Mouse (Mus musculus): ENCODE results near the gene Cacna1d. TPM values are rescaled to one million over a fixed set of nuclear protein-coding genes. Genes with fewer than 3 reads are reported as not detected.

Gene Cacna1d
- total RNA-seq, 2 experiments from 2014 or later: 3.7 to 3.9 TPM

DNA sequence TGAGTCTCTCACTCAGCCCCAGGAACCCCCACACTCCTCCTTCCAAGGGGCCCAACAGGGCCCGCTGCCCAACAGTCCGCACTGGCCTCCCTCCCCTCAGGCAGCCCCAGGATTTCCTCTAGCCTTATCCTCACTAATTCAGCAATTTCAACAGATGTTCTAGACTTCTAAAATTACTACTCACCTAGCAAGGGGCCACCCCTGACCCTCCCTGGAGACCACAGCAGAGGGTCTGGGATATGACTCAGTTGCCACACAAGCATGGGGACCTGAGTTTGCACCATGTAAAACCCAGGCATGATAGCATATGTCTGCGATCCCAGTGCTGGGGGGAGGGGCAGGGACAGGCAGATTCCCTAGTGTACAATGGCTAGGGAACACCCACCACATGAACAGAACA lies 151.1 kb downstream of the Cacna1d start:
- ATAC-seq (ENCODE audit: poor library complexity, severe bottlenecking): no peak

DNA sequence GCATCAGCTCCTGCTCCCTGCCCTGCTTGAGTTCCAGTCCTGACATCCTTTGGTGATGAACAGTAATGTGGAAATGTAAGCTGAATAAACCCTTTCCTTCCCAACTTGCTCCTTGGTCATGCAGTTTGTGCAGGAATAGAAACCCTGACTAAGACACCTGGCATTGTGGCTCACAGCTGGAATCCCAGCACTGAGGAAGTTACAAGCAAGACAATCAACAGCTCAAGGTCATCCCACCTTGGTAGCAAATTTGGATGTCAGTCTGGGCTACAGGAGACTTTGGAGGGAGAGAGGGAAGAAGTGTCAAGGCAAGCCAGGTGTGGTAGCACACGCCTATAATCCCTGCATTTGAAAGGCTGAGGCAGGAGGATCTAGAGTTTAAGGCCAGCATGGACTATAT lies 159.4 kb downstream of the Cacna1d start:
- ATAC-seq (ENCODE audit: poor library complexity, severe bottlenecking): no peak

- no peak for ATAC-seq (ENCODE audit: poor library complexity, severe bottlenecking)
Measured at GRCm38 (mm10) chr14:30330416-30331181, 160.7 kb downstream of the Cacna1d start.

- ATAC-seq (ENCODE audit: poor library complexity, severe bottlenecking): no peak
Measured at GRCm38 (mm10) chr14:30329109-30329508, 162.1 kb downstream of the Cacna1d start.

- no peak for ATAC-seq (ENCODE audit: poor library complexity, severe bottlenecking)
Measured at GRCm38 (mm10) chr14:30327452-30327851, 163.8 kb downstream of the Cacna1d start.

GRCm38 (mm10) chr14:30327051-30327450 lies 164.2 kb downstream of the Cacna1d start:
- ATAC-seq (ENCODE audit: poor library complexity, severe bottlenecking): no peak

DNA sequence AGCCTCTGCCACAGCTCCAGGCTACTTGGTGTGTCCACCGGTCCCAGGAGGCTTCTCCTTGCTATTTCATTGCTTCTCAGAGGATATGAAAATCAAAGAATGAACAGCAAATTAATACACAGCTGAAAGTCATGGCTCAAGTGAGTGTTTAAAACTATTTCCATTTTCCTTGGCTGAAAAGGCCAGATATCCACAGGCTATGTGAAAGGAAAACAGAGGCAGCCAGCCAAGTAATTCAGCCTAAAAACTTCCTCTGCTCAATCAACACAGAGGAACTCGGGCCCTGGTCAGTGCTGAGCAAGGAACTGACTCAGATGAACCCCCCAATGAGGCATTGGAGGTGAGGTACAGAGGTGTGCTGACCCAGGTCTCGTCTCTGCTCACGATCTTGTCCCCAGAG lies 165.0 kb downstream of the Cacna1d start:
- ATAC-seq (ENCODE audit: poor library complexity, severe bottlenecking): no peak

DNA sequence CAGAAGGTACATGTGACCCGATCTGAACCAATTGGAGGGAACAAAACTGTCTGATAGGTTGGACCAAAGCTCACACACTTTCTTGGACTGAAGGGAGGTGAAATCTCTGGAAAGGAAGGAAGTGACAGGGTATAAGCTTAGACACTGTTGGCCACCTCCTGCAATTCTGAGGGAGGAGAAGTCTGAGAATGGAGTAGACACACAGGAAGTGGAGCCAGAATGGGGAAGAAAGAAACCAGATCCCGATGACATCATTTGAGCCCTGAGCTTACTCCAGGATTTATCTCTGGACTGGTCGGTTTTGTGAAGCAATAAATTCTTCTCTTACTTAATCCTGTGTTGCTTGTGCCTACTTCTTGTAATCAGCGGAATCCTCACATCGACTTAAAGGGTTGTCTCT lies 166.3 kb downstream of the Cacna1d start:
- no peak for ATAC-seq (ENCODE audit: poor library complexity, severe bottlenecking)

DNA sequence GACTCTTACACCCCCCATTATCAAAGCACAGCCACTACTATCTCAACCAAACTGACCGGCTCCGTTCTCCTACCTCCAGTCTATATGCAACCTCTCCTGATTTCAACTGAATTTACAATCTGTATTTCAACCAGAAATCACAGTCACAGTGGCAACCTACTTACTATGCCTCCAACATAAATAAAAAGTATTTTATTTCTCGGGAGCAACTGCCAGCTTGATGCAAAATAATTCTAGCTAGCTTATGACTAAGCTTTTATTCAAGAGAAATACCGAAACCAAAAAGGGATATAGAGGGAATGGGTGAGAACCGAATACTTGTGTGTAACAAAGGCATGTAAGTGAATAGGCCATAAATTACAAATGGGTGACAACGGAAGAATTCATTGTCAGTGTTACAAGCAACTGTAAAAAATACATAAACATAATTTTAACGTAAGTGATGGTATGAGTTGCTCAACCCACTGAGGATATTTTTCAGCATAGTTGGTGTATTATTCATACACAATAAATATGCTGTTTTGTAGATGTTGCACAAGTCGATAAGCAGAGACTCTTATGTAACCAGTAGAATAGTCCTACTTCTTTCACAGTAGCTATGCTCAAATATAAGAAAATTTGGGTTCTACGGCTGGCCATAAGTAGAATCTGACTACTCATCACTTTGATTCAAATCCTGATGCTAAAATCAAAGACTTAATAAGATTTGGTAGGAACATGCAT lies 172.4 kb downstream of the Cacna1d start:
- ATAC-seq (ENCODE audit: poor library complexity, severe bottlenecking): no peak

DNA sequence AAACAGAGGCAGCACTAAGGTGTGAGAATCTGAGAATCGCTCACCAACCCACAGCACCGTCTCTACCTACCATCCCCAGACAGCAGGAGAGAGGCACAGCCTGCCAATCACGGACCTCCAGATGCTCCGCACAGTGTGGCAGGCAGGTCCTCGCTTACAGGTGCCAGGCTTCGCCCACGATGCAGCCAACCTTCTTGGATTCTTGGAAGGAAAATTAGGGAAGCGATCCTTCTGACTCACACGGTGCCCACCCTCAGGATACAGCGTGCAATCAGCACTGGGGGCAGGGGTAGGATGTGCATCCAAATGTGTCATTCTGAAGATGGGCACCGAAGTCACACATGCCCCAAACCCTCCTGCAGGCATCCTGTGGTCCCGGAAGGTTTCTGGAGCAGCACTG lies 173.0 kb downstream of the Cacna1d start:
- ATAC-seq (ENCODE audit: poor library complexity, severe bottlenecking): no peak

- ATAC-seq (ENCODE audit: poor library complexity, severe bottlenecking): no peak
Measured at GRCm38 (mm10) chr14:30317616-30318015, 173.6 kb downstream of the Cacna1d start.

DNA sequence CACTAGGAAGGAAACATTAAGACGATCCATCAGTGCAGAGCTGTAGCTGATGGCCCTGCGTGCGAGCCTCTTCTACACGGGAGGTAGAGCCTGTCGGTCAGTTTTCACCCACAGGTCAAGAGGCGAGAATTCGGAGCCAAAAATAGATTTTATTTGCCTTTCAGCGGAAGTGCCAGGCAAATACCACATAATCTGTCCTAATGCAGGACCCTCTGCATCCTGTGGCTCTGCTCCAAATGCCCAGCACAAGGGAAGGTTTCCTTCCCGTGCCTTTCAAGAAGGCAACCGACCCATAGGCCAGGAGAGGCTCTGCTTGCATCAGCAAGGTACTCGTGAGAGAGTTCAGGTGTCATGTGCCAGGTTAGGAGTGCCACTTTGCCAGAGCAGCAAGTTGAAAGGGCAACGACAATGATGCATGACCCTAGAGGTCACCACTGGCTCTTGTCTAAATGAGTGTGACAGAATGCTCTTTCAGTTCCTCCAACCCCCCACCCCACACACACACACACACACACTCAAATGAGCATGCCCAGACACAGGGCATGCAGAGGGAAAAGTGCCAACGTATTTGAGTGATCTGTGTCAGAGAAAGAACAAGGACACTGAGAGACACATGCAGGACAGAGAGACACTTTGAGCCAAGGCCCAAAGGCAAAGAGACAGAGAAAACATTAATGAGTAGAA lies 179.9 kb downstream of the Cacna1d start:
- ATAC-seq (ENCODE audit: poor library complexity, severe bottlenecking): no peak

DNA sequence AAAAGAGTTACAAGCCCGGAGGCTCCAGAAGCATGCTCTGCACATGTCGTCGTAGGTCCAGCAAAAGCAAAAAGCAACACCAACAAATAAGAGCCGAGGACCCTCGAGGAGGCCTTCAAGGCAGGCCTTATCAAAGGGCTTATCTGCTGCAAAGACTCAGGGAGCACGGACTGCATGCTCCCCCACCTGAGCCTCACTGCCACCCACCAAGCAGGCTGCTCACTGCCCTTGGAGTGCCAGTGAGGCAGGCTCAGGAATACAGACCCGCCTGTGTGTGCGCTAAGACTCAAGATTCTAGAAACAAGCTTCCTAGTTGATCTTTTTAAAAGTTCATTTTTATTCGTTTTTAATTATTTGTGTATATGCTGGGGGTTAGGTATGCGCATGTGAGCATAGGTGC lies 181.0 kb downstream of the Cacna1d start:
- no peak for ATAC-seq (ENCODE audit: poor library complexity, severe bottlenecking)

DNA sequence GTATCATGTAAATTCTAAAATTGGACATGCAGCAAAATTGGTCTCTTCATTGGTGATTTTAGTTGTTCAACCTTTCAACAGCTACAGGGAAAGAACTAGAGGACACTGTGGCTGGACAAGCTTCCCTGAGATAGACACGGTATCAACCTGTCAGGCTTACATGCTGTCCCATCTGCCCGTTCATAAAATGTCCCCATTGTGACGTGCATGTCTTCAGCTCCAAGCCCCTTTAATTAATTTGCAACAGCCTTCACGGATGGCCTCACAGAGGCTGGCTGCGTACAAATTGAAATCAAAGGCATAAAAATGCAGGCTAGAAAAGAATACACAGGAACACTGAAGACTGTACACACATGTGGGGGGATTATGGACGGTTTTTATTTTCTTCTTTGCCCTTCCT lies 185.0 kb downstream of the Cacna1d start:
- no peak for ATAC-seq (ENCODE audit: poor library complexity, severe bottlenecking)

DNA sequence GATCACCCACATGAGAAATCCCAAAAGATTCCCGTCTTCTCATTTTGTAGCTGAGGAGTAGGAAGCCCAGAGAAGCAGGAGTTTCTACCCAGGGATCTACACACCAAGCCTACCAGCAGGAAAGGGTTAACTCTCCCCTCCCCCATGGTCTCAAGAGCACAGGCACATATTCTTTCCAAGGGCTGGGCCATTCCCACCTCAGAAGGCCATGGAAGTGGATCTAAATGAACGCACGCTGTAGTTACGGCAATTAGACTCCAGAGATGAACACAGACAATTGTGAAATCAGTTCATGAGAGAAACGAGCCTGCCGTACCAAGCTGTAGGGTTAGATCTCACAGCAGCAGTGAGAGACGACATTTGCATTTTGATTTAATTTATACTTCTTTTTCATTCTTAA lies 191.3 kb downstream of the Cacna1d start:
- no peak for ATAC-seq (ENCODE audit: poor library complexity, severe bottlenecking)

DNA sequence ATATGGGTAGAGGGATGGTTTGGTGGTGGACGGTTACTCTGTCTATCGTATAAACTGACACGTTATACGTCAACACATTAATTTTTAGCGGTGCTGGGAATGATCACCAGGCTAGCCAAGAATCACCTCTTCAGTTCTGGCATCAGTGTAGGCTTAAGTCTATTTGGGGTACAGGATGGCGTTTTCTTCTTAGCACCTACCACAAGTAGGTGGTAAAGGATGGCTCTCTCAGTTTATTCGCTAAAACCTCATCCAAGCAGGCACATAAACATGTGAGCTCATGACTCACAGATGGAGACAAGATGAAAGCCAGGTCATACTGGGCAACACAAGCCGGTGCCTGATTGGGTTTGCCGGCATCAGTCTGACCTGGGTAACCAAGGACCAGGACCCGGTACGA lies 193.8 kb downstream of the Cacna1d start:
- ATAC-seq (ENCODE audit: poor library complexity, severe bottlenecking): no peak

- 0 out of 2 replicates have a peak, but pooled peaks have one; percentile 24 for ATAC-seq (ENCODE audit: poor library complexity, severe bottlenecking)
Measured at GRCm38 (mm10) chr14:30292135-30292463, 199.2 kb downstream of the Cacna1d start.

- no peak for ATAC-seq (ENCODE audit: poor library complexity, severe bottlenecking)
Measured at GRCm38 (mm10) chr14:30291389-30292134, 199.7 kb downstream of the Cacna1d start.

GRCm38 (mm10) chr14:30284446-30284845 lies 206.8 kb downstream of the Cacna1d start:
- ATAC-seq (ENCODE audit: poor library complexity, severe bottlenecking): no peak

DNA sequence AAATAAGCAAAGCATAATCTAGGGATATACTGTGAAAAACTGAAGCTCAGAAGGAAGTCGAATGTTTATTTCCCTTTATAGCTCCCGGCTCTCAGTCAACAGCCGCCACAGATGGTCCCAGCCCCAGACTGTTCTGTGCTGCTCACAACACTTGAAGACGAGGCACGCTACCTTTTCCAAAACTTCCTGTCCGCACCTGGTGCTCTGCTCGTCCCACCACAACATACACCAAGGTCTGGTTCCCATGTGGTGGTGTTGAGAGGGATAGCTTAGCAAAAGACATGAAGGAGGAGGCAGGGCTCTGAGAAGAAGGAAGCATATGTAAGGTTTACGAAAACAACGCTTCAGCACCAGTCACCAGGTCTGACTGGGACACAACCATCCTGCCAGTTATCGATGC lies 207.2 kb downstream of the Cacna1d start:
- ATAC-seq (ENCODE audit: poor library complexity, severe bottlenecking): no peak

DNA sequence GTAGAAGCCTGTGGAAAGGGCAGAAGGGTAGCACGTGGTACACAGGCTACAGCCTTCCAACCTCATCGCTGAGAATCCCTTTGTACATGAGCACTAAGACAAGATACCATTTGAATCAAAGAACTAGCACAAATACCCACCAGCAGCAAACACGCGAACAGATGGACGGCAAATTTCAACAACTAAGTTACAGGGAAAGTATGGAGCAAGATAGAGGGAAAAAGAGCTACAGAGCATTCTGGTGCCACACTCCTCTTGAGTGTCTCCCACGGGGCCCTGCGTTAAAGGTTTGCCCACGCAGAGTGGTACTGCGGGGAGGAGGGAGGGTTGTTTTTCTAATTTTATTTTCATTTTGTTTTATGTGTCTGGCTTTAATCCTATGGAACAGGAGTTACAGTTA lies 215.7 kb downstream of the Cacna1d start:
- no peak for ATAC-seq (ENCODE audit: poor library complexity, severe bottlenecking)
